Mouse (Mus musculus) spleen, adult 2 months (tissue): Measurements from ENCODE around the gene Plekhh3. TPM values are rescaled to one million over a fixed set of nuclear protein-coding genes. Genes with fewer than 3 reads are reported as not detected.

ENCODE experiments used
- DNase-seq, 2 experiments: peaks; one replicate each; pipeline versions ENCODE4 v3.0.0 to v3.0.0-alpha.2; 2012 to 2021; ENCODE audit warnings: low spot score in 2 of 2, low read depth in 1 of 2
- H3K27ac ChIP-seq: fragments of 200-500 bp; 2 replicates; pipeline ENCODE4 v1.5.1; 2012; ENCODE audit warnings: low read length, inconsistent platforms; ENCODE audit not compliant: insufficient read depth
- H3K27me3 ChIP-seq: fragments of 200-500 bp; 2 replicates; pipeline ENCODE4 v1.6.1; 2012; ENCODE audit warnings: mild to moderate bottlenecking, moderate library complexity, low read length, inconsistent platforms; ENCODE audit not compliant: control insufficient read depth, insufficient read depth
- H3K36me3 ChIP-seq: fragments of 200-500 bp; 2 replicates; pipeline ENCODE4 v1.6.1; 2012; ENCODE audit warnings: mild to moderate bottlenecking, low read length, inconsistent platforms; ENCODE audit not compliant: control insufficient read depth, insufficient read depth
- H3K4me1 ChIP-seq: fragments of 200-500 bp; 2 replicates; pipeline ENCODE4 v1.6.1; 2011; ENCODE audit warnings: inconsistent platforms; ENCODE audit not compliant: control insufficient read depth, insufficient read depth, insufficient read length
- H3K4me3 ChIP-seq: fragments of 200-500 bp; 2 replicates; pipeline ENCODE4 v1.5.1; 2011; ENCODE audit warnings: mild to moderate bottlenecking, inconsistent platforms; ENCODE audit not compliant: insufficient read depth, insufficient read length; ENCODE audit errors: extremely low read depth
- CTCF ChIP-seq: fragments of 200-500 bp; IDR thresholded peaks from 2 replicates; pipeline ENCODE4 v1.5.1; 2011; ENCODE audit warnings: mild to moderate bottlenecking, inconsistent platforms; ENCODE audit not compliant: insufficient read depth, insufficient read length, insufficient replicate concordance; ENCODE audit errors: extremely low read depth
- POLR2A ChIP-seq: fragments of 200-500 bp; IDR thresholded peaks from 2 replicates; pipeline ENCODE4 v1.6.1; 2011; ENCODE audit warnings: low read depth, low read length, inconsistent platforms
- WGBS: fragments of 180-500 bp; shearing (Covaris S2); methylation state at CpG from one replicate; pipeline ENCODE4 v1.1.7; 2018; 5-methylcytosine and 5-hydroxymethylcytosine counted together
- polyA plus RNA-seq: library from polyadenylated mRNA; depleted of rRNA; stranded (reverse); fragments of >200 nt; gene quantifications from 2 replicates; pipeline ENCODE4 v1.2.3, GENCODE M21; 2012

The Plekhh3 gene
- polyA plus RNA-seq, 1 experiment = 5.8 TPM

DNA sequence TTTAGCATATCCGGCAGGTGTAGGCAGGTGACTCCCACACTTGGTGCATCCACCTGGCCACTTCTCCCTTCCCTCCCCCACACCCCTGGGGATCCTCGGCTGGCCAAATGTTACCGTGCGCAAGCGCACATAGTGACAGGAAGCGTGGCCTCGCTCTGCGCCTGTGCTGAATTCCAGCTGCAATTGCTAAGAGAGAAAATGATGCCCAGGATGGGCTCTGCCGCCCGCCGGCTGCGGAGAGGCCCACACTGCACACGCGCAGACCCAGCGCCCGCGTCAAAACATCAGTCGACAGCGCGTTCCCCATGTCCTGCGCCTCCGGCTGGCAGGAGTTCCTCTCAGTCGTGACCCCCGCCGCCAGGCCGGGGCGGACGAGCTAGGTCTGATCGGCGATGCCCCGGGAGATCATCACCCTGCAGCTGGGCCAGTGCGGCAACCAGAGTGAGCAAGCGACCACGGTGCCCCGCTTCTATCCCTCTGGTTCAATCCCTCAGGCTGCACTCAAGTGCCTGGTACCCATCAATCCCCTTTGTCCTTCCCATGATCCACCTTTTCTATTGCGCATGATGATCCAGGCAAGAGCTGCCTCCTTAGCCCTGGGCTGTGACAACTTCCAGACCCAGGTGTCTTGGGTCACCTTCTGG lies 15.3 kb downstream of the Plekhh3 start, which contains the start of gene Tubg2:
Tubg2 (plus strand) TSS at position 180 of the 644 bp plus-strand sequence.
- DNase-seq = peak; percentile 50 to 67
- H3K4me1 ChIP-seq = peaks cover 4% of the 10 kb centered on the region; the same call in 1 of the 2 replicates
- H3K36me3 ChIP-seq = no peaks in the 10 kb centered on the region
- H3K27ac ChIP-seq = peak within 1 kb of the TSS; percentile 45; the same call in 1 of the 2 replicates
- H3K27me3 ChIP-seq = no peaks in the 10 kb centered on the region
- H3K4me3 ChIP-seq = peak within 1 kb of the TSS; percentile 50
- no peak for TF ChIP-seq POLR2A
- no peak for TF ChIP-seq CTCF
- 5% methylated on average over 36 of the region's 36 CpGs for WGBS

GRCm38 (mm10) chr11:101155151-101155550 lies 16.0 kb downstream of the Plekhh3 start:
- 83% methylated on average over 6 of the region's 6 CpGs for WGBS
- Histone ChIP-seq H3K36me3 (no peaks in the 10 kb centered on the region), H3K4me3 (no peak overlapping the region), H3K27me3 (no peaks in the 10 kb centered on the region), H3K27ac (no peak overlapping the region), H3K4me1 (peaks cover 4% of the 10 kb centered on the region; the same call in 1 of the 2 replicates)
- DNase-seq = no peak
- TF ChIP-seq CTCF (no peak), POLR2A (no peak)

- no peak for DNase-seq
- TF ChIP-seq CTCF = no peak
- TF ChIP-seq POLR2A = no peak
- Histone ChIP-seq H3K27me3 (no peaks in the 10 kb centered on the region), H3K4me3 (no peak overlapping the region), H3K4me1 (peaks cover 4% of the 10 kb centered on the region; the same call in 1 of the 2 replicates), H3K27ac (no peak overlapping the region), H3K36me3 (no peaks in the 10 kb centered on the region)
These were observed 16.5 kb downstream of the Plekhh3 start for GRCm38 (mm10) chr11:101154648-101155047.

GRCm38 (mm10) chr11:101152825-101153224 lies 18.3 kb downstream of the Plekhh3 start:
- no peak overlapping the region for H3K27ac ChIP-seq
- H3K4me3 ChIP-seq = no peak overlapping the region
- H3K27me3 ChIP-seq = no peaks in the 10 kb centered on the region
- H3K4me1 ChIP-seq = peaks cover 4% of the 10 kb centered on the region; the same call in 1 of the 2 replicates
- no peak for TF ChIP-seq CTCF
- no peak for TF ChIP-seq POLR2A
- DNase-seq = no peak
- no peaks in the 10 kb centered on the region for H3K36me3 ChIP-seq
- 85% methylated on average over 1 of the region's 1 CpGs for WGBS

DNA sequence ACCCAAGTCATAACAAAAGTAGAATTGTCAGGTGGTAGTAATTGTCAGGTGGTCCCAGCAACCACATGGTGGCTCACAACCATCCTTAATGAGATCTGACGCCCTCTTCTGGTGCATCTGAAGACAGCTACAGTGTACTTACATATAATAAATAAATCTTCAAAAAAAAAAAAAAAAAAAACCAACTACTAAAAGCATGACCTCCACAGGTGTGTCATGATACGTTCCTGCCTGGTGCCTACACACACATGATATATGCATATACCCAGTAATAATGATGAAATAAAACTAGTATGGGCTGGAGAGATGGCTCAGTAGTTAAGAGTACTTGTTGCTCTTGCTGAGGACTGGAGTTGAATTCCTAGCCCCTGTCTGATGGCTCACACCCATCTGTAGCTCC lies 20.1 kb downstream of the Plekhh3 start:
- DNase-seq = no peak
- Histone ChIP-seq H3K4me1 (peaks cover 2% of the 10 kb centered on the region; the same call in 1 of the 2 replicates), H3K27me3 (no peaks in the 10 kb centered on the region), H3K36me3 (no peaks in the 10 kb centered on the region), H3K27ac (no peak overlapping the region), H3K4me3 (no peak overlapping the region)
- 65% methylated on average over 2 of the region's 2 CpGs for WGBS
- TF ChIP-seq POLR2A = no peak
- TF ChIP-seq CTCF = no peak

DNA sequence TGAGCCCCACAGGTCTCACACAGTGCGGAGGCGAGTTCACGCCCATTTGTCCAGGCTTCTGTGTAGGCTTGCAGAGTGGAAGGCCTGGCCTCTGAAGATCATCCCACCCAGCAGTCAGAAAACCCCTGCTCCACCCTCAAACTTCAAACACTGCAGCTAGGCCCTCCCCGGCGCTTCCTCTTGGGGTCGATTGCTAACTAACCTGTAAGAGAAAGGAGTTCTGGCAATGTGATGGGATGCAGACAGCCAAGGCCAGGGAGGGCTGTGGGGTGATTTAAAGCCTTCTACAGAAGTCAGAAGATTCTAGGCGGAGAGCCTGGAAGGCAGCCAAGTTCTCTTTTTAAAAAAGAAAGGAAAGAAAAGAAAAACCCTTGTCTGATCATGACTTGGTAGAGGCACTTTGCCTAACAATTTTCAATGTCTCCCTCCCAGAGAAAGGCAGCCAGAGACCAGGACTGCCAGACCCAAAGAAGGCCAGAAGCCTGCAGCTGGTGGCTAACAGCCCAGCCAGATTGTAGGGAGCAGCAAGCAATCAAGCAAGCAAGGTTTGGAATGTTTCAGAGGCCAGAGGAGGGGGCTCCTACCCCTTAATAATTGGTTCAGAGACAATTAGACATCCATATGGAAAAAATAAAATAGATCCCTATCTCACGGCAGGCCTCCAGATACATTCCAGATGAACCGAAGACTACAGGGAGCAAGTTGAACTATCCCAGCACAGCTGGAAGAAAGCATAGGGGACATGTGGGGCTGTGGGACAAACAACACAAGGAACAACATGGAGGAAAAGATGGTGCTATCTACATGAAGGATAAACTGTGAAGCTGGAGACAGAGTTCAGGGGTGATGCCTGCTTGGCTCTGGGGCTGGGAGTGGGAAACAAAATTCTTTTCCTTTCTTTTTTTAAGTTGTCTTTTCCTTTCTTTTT lies 21.7 kb downstream of the Plekhh3 start:
- DNase-seq = no peak
- Histone ChIP-seq H3K4me3 (no peak overlapping the region), H3K36me3 (no peaks in the 10 kb centered on the region), H3K27ac (no peak overlapping the region), H3K4me1 (no peaks in the 10 kb centered on the region), H3K27me3 (no peaks in the 10 kb centered on the region)
- TF ChIP-seq CTCF = no peak
- TF ChIP-seq POLR2A = no peak
- 54% methylated on average over 9 of the region's 9 CpGs for WGBS
